Mouse (Mus musculus): ENCODE measurements around the gene Ranbp10. TPM values are rescaled to one million over a fixed set of nuclear protein-coding genes. Genes with fewer than 3 reads are reported as not detected.

Ranbp10 gene
- total RNA-seq, 2 experiments from 2014 or later: 16.0 to 36.4 TPM

- ATAC-seq (replicated peaks; ENCODE audit: low FRiP score, low TSS enrichment, poor library complexity, severe bottlenecking): no peak
Observed at GRCm38 (mm10) chr8:105739216-105739615, 87.9 kb downstream of the Ranbp10 start.

GRCm38 (mm10) chr8:105732186-105732585, 95.0 kb downstream of the Ranbp10 start:
- ATAC-seq (replicated peaks; ENCODE audit: low FRiP score, low TSS enrichment, poor library complexity, severe bottlenecking): peak; percentile 91

GRCm38 (mm10) chr8:105727397-105728124, 99.6 kb downstream of the Ranbp10 start:
- peak; percentile 81 for ATAC-seq (replicated peaks; ENCODE audit: low FRiP score, low TSS enrichment, poor library complexity, severe bottlenecking)

GRCm38 (mm10) chr8:105725726-105726125, 101.4 kb downstream of the Ranbp10 start:
- ATAC-seq (replicated peaks; ENCODE audit: low FRiP score, low TSS enrichment, poor library complexity, severe bottlenecking): no peak

- ATAC-seq (replicated peaks; ENCODE audit: low FRiP score, low TSS enrichment, poor library complexity, severe bottlenecking): no peak
Observed at GRCm38 (mm10) chr8:105722861-105723260, 104.3 kb downstream of the Ranbp10 start.

GRCm38 (mm10) chr8:105719637-105720036, 107.5 kb downstream of the Ranbp10 start:
- ATAC-seq (replicated peaks; ENCODE audit: low FRiP score, low TSS enrichment, poor library complexity, severe bottlenecking): no peak

Other genes starting within 250 kb of the Ranbp10 start
- gene Ripor1, start 222.1 kb downstream of the Ranbp10 start, total RNA-seq (2014; fragmentation: Nextera tagmentation): 148 and 206 TPM in 2 replicates
- gene Ripor1, start 222.1 kb downstream of the Ranbp10 start, total RNA-seq (2017): 16.7 and 20.6 TPM in 2 replicates
- 96.1 and 112 TPM in 2 replicates for gene Ctcf, start 190.8 kb downstream of the Ranbp10 start, total RNA-seq (2014; fragmentation: Nextera tagmentation)
- 113 and 160 TPM in 2 replicates for gene Ctcf, start 190.8 kb downstream of the Ranbp10 start, total RNA-seq (2017)
- gene Agrp, start 190.0 kb downstream of the Ranbp10 start, total RNA-seq (2014; fragmentation: Nextera tagmentation): not detected in 2 replicates
- gene Agrp, start 190.0 kb downstream of the Ranbp10 start, total RNA-seq (2017): not detected in 2 replicates
- gene Carmil2, start 141.1 kb downstream of the Ranbp10 start, total RNA-seq (2014; fragmentation: Nextera tagmentation): 5.7 and 7.1 TPM in 2 replicates
- 1.1 and 2.7 TPM in 2 replicates for gene Carmil2, start 141.1 kb downstream of the Ranbp10 start, total RNA-seq (2017)
- gene Acd, start 126.2 kb downstream of the Ranbp10 start, total RNA-seq (2014; fragmentation: Nextera tagmentation): 60.3 and 83.6 TPM in 2 replicates
- gene Acd, start 126.2 kb downstream of the Ranbp10 start, total RNA-seq (2017): 20.6 and 46.8 TPM in 2 replicates
- gene Pard6a, start 126.2 kb downstream of the Ranbp10 start, total RNA-seq (2014; fragmentation: Nextera tagmentation): 9.1 and 16.5 TPM in 2 replicates
- gene Pard6a, start 126.2 kb downstream of the Ranbp10 start, total RNA-seq (2017): 2.6 and 13.0 TPM in 2 replicates
- gene 4933405L10Rik, start 119.7 kb downstream of the Ranbp10 start, total RNA-seq (2014; fragmentation: Nextera tagmentation): not detected in 2 replicates
- gene 4933405L10Rik, start 119.7 kb downstream of the Ranbp10 start, total RNA-seq (2017): not detected in 2 replicates
- 15.8 and 25.4 TPM in 2 replicates for gene Enkd1, start 119.1 kb downstream of the Ranbp10 start, total RNA-seq (2014; fragmentation: Nextera tagmentation)
- gene Enkd1, start 119.1 kb downstream of the Ranbp10 start, total RNA-seq (2017): 7.4 and 9.9 TPM in 2 replicates
- gene Gfod2, start 68.7 kb downstream of the Ranbp10 start, total RNA-seq (2014; fragmentation: Nextera tagmentation): 2.3 and 2.7 TPM in 2 replicates
- 3.1 and 9.8 TPM in 2 replicates for gene Gfod2, start 68.7 kb downstream of the Ranbp10 start, total RNA-seq (2017)
- gene Tsnaxip1, start 381 bp upstream of the Ranbp10 start, total RNA-seq (2014; fragmentation: Nextera tagmentation): not detected in 2 replicates
- not detected in 2 replicates for gene Tsnaxip1, start 381 bp upstream of the Ranbp10 start, total RNA-seq (2017)
- gene Cenpt, start 25.9 kb upstream of the Ranbp10 start, total RNA-seq (2014; fragmentation: Nextera tagmentation): 32.0 and 47.6 TPM in 2 replicates
- 14.2 and 20.0 TPM in 2 replicates for gene Cenpt, start 25.9 kb upstream of the Ranbp10 start, total RNA-seq (2017)
- 24.4 and 27.1 TPM in 2 replicates for gene Thap11, start 27.8 kb upstream of the Ranbp10 start, total RNA-seq (2014; fragmentation: Nextera tagmentation)
- 18.5 and 33.4 TPM in 2 replicates for gene Thap11, start 27.8 kb upstream of the Ranbp10 start, total RNA-seq (2017)
- 174 and 237 TPM in 2 replicates for gene Nutf2, start 33.2 kb upstream of the Ranbp10 start, total RNA-seq (2014; fragmentation: Nextera tagmentation)
- 29.3 and 101 TPM in 2 replicates for gene Nutf2, start 33.2 kb upstream of the Ranbp10 start, total RNA-seq (2017)
- gene Edc4, start 53.5 kb upstream of the Ranbp10 start, total RNA-seq (2014; fragmentation: Nextera tagmentation): 45.9 and 46.3 TPM in 2 replicates
- 25.9 and 38.4 TPM in 2 replicates for gene Edc4, start 53.5 kb upstream of the Ranbp10 start, total RNA-seq (2017)
- 2.0 and 3.3 TPM in 2 replicates for gene Nrn1l, start 66.2 kb upstream of the Ranbp10 start, total RNA-seq (2014; fragmentation: Nextera tagmentation)
- not detected in 2 replicates for gene Nrn1l, start 66.2 kb upstream of the Ranbp10 start, total RNA-seq (2017)
- gene Pskh1, start 73.1 kb upstream of the Ranbp10 start, total RNA-seq (2014; fragmentation: Nextera tagmentation): 16.8 and 17.5 TPM in 2 replicates
- 15.4 and 17.3 TPM in 2 replicates for gene Pskh1, start 73.1 kb upstream of the Ranbp10 start, total RNA-seq (2017)
- 1.6 TPM in 1 of 2 replicates, not detected in the other for gene Ctrl, start 106.5 kb upstream of the Ranbp10 start, total RNA-seq (2014; fragmentation: Nextera tagmentation)
- not detected in 2 replicates for gene Ctrl, start 106.5 kb upstream of the Ranbp10 start, total RNA-seq (2017)
- 93.9 and 150 TPM in 2 replicates for gene Psmb10, start 111.1 kb upstream of the Ranbp10 start, total RNA-seq (2014; fragmentation: Nextera tagmentation)
- 29.5 and 38.9 TPM in 2 replicates for gene Psmb10, start 111.1 kb upstream of the Ranbp10 start, total RNA-seq (2017)
- gene Lcat, start 116.0 kb upstream of the Ranbp10 start, total RNA-seq (2014; fragmentation: Nextera tagmentation): 3.7 and 4.6 TPM in 2 replicates
- gene Lcat, start 116.0 kb upstream of the Ranbp10 start, total RNA-seq (2017): 1.5 TPM in 1 of 2 replicates, not detected in the other
- 11.4 and 14.2 TPM in 2 replicates for gene Slc12a4, start 138.7 kb upstream of the Ranbp10 start, total RNA-seq (2014; fragmentation: Nextera tagmentation)
- gene Slc12a4, start 138.7 kb upstream of the Ranbp10 start, total RNA-seq (2017): 4.7 and 10.5 TPM in 2 replicates
- gene Dpep3, start 152.1 kb upstream of the Ranbp10 start, total RNA-seq (2014; fragmentation: Nextera tagmentation): not detected in 2 replicates
- gene Dpep3, start 152.1 kb upstream of the Ranbp10 start, total RNA-seq (2017): not detected in 2 replicates
- gene Dus2, start 164.0 kb upstream of the Ranbp10 start, total RNA-seq (2014; fragmentation: Nextera tagmentation): 23.0 and 28.9 TPM in 2 replicates
- gene Dus2, start 164.0 kb upstream of the Ranbp10 start, total RNA-seq (2017): 13.8 and 22.5 TPM in 2 replicates
- not detected in 2 replicates for gene Dpep2nb, start 178.6 kb upstream of the Ranbp10 start, total RNA-seq (2014; fragmentation: Nextera tagmentation)
- not detected in 2 replicates for gene Dpep2nb, start 178.6 kb upstream of the Ranbp10 start, total RNA-seq (2017)
- 11.6 and 18.3 TPM in 2 replicates for gene Ddx28, start 184.5 kb upstream of the Ranbp10 start, total RNA-seq (2014; fragmentation: Nextera tagmentation)
- 11.8 and 14.4 TPM in 2 replicates for gene Ddx28, start 184.5 kb upstream of the Ranbp10 start, total RNA-seq (2017)
- gene Nfatc3, start 231.5 kb upstream of the Ranbp10 start, total RNA-seq (2014; fragmentation: Nextera tagmentation): 102 and 103 TPM in 2 replicates
- gene Nfatc3, start 231.5 kb upstream of the Ranbp10 start, total RNA-seq (2017): 35.0 and 35.3 TPM in 2 replicates

All from megakaryocyte-erythroid progenitor cell, adult 5-6 weeks (primary cell).